Mouse (Mus musculus): ENCODE results near the gene Nms.

The Nms gene

GRCm38 (mm10) chr1:38938849-38939248, at the start of gene Nms:
TSS of gene Nms (plus strand) at chr1:38939149.
- DNase-seq (ENCODE audit: low spot score in 2 of 2) = no peak

- no peak for DNase-seq (ENCODE audit: low spot score in 2 of 2)
These were observed 47.5 kb upstream of the Nms start for GRCm38 (mm10) chr1:38891444-38891843.

- no peak for DNase-seq (ENCODE audit: low spot score in 2 of 2)
These were observed 45.9 kb upstream of the Nms start for GRCm38 (mm10) chr1:38893081-38893480.

GRCm38 (mm10) chr1:38897431-38898248, 41.3 kb upstream of the Nms start, which contains the start of gene Chst10:
TSS of gene Chst10 (minus strand) at chr1:38898161.
- DNase-seq (ENCODE audit: low spot score in 2 of 2) = peak; percentile 79 to 83

- no peak for DNase-seq (ENCODE audit: low spot score in 2 of 2)
These were observed 36.4 kb upstream of the Nms start for GRCm38 (mm10) chr1:38902571-38902970.

GRCm38 (mm10) chr1:38903985-38904384, 35.0 kb upstream of the Nms start:
- no peak for DNase-seq (ENCODE audit: low spot score in 2 of 2)

GRCm38 (mm10) chr1:38928996-38929395, 10.0 kb upstream of the Nms start:
- DNase-seq (ENCODE audit: low spot score in 2 of 2) = peak in 1 of 2 experiments; percentile 14

- DNase-seq (ENCODE audit: low spot score in 2 of 2) = peak in 1 of 2 experiments; percentile 16
These were observed 9.5 kb upstream of the Nms start for GRCm38 (mm10) chr1:38929468-38929867.

- DNase-seq (ENCODE audit: low spot score in 2 of 2) = peak; percentile 30 to 34
These were observed 8.2 kb upstream of the Nms start for GRCm38 (mm10) chr1:38930767-38931166.

- DNase-seq (ENCODE audit: low spot score in 2 of 2) = no peak
These were observed 4.3 kb upstream of the Nms start for GRCm38 (mm10) chr1:38934668-38935067.

GRCm38 (mm10) chr1:38936780-38937179, 2.2 kb upstream of the Nms start:
- DNase-seq (ENCODE audit: low spot score in 2 of 2) = no peak

- no peak for DNase-seq (ENCODE audit: low spot score in 2 of 2)
These were observed 659 bp downstream of the Nms start for GRCm38 (mm10) chr1:38939608-38940007.

- no peak for DNase-seq (ENCODE audit: low spot score in 2 of 2)
These were observed 17.5 kb downstream of the Nms start for GRCm38 (mm10) chr1:38956457-38956856.

- no peak for DNase-seq (ENCODE audit: low spot score in 2 of 2)
These were observed 30.2 kb downstream of the Nms start for GRCm38 (mm10) chr1:38969116-38969515.

GRCm38 (mm10) chr1:38971712-38972111, 32.8 kb downstream of the Nms start:
- DNase-seq (ENCODE audit: low spot score in 2 of 2) = no peak

GRCm38 (mm10) chr1:38972986-38973592, 34.1 kb downstream of the Nms start:
- DNase-seq (ENCODE audit: low spot score in 2 of 2) = peak in 1 of 2 experiments; percentile 12

- DNase-seq (ENCODE audit: low spot score in 2 of 2) = no peak
These were observed 41.0 kb downstream of the Nms start for GRCm38 (mm10) chr1:38979953-38980352.

GRCm38 (mm10) chr1:38983870-38984269, 44.9 kb downstream of the Nms start:
- DNase-seq (ENCODE audit: low spot score in 2 of 2) = no peak

- DNase-seq (ENCODE audit: low spot score in 2 of 2) = no peak
These were observed 46.4 kb downstream of the Nms start, which contains the start of gene Pdcl3 for GRCm38 (mm10) chr1:38985308-38985707. TSS of gene Pdcl3 (plus strand) at chr1:38985608.

- peak; percentile 93 to 95 for DNase-seq (ENCODE audit: low spot score in 2 of 2)
These were observed 48.3 kb downstream of the Nms start for GRCm38 (mm10) chr1:38987080-38987864.

GRCm38 (mm10) chr1:38987865-38988211, 48.9 kb downstream of the Nms start:
- DNase-seq (ENCODE audit: low spot score in 2 of 2) = no peak

- DNase-seq (ENCODE audit: low spot score in 2 of 2) = no peak
These were observed 49.4 kb downstream of the Nms start for GRCm38 (mm10) chr1:38988357-38988756.
